Mouse (Mus musculus): ENCODE data around the gene Erfe. TPM values are rescaled to one million over a fixed set of nuclear protein-coding genes. Genes with fewer than 3 reads are reported as not detected.

The Erfe gene
- total RNA-seq, 2 experiments from 2014 or later = 0.44 to 0.85 TPM

GRCm38 (mm10) chr1:91369408-91369807 is 3.2 kb downstream of the Erfe start:
- intact Hi-C loops (cut with DNase I) = no loop called here
- DNase-seq (ENCODE audit: low spot score in 2 of 2) = no peak

- DNase-seq (ENCODE audit: low spot score in 2 of 2) = no peak
- intact Hi-C loops (cut with DNase I) = no loop called here
Observed at GRCm38 (mm10) chr1:91370055-91370454, 3.8 kb downstream of the Erfe start.

- DNase-seq (ENCODE audit: low spot score in 2 of 2) = no peak
- intact Hi-C loops (cut with DNase I) = no loop called here
Observed at GRCm38 (mm10) chr1:91373414-91373835, 7.2 kb downstream of the Erfe start.

GRCm38 (mm10) chr1:91380453-91381090 is 14.3 kb downstream of the Erfe start:
- intact Hi-C loops (cut with DNase I) = loop anchor here (10.0 kb wide), 1 partner anchor 206 kb away; the partner anchor contains the start of gene Ramp1
- DNase-seq (ENCODE audit: low spot score in 2 of 2) = peak; percentile 77 to 79

GRCm38 (mm10) chr1:91381091-91381471 is 14.9 kb downstream of the Erfe start:
- intact Hi-C loops (cut with DNase I) = loop anchor here (10.0 kb wide), 1 partner anchor 206 kb away; the partner anchor contains the start of gene Ramp1
- DNase-seq (ENCODE audit: low spot score in 2 of 2) = no peak

- no peak for DNase-seq (ENCODE audit: low spot score in 2 of 2)
- intact Hi-C loops (cut with DNase I) = no loop called here
Observed at GRCm38 (mm10) chr1:91390369-91390768, 24.1 kb downstream of the Erfe start.

GRCm38 (mm10) chr1:91397927-91398259 is 31.7 kb downstream of the Erfe start:
- intact Hi-C loops (cut with DNase I) = no loop called here
- DNase-seq (ENCODE audit: low spot score in 2 of 2) = no peak

- intact Hi-C loops (cut with DNase I) = loop anchor here (1.0 kb wide), 1 partner anchor 15 kb away; no protein-coding TSS in a partner anchor
- peak; percentile 77 to 84 for DNase-seq (ENCODE audit: low spot score in 2 of 2)
Observed at GRCm38 (mm10) chr1:91398260-91399062, 32.2 kb downstream of the Erfe start, which contains the start of gene Ilkap. Gene Ilkap, minus strand, starts transcription at chr1:91398815.

GRCm38 (mm10) chr1:91404976-91405375 is 38.7 kb downstream of the Erfe start:
- intact Hi-C loops (cut with DNase I) = no loop called here

GRCm38 (mm10) chr1:91405406-91406169 is 39.4 kb downstream of the Erfe start:
- DNase-seq (ENCODE audit: low spot score in 2 of 2) = no peak
- intact Hi-C loops (cut with DNase I) = no loop called here

More at GRCm38 (mm10) chr1:91404976-91405375, 38.7 kb downstream of the Erfe start:
- no peak for DNase-seq (ENCODE audit: low spot score in 2 of 2)

GRCm38 (mm10) chr1:91407819-91408218 is 41.6 kb downstream of the Erfe start:
- no peak for DNase-seq (ENCODE audit: low spot score in 2 of 2)
- intact Hi-C loops (cut with DNase I) = no loop called here

GRCm38 (mm10) chr1:91411631-91412285 is 45.5 kb downstream of the Erfe start:
- no peak for DNase-seq (ENCODE audit: low spot score in 2 of 2)
- intact Hi-C loops (cut with DNase I) = no loop called here

GRCm38 (mm10) chr1:91412286-91413029 is 46.2 kb downstream of the Erfe start:
- intact Hi-C loops (cut with DNase I) = loop anchor here (1.0 kb wide), 1 partner anchor 13 kb away; no protein-coding TSS in a partner anchor
- DNase-seq (ENCODE audit: low spot score in 2 of 2) = no peak

GRCm38 (mm10) chr1:91413030-91413506 is 46.8 kb downstream of the Erfe start:
- intact Hi-C loops (cut with DNase I) = loop anchor here (1.0 kb wide), 1 partner anchor 14 kb away; no protein-coding TSS in a partner anchor
- DNase-seq (ENCODE audit: low spot score in 2 of 2) = peak; percentile 92 to 96

- intact Hi-C loops (cut with DNase I) = loop anchor here (1.0 kb wide), 1 partner anchor 14 kb away; no protein-coding TSS in a partner anchor
- DNase-seq (ENCODE audit: low spot score in 2 of 2) = no peak
Observed at GRCm38 (mm10) chr1:91413536-91413897, 47.3 kb downstream of the Erfe start.

- intact Hi-C loops (cut with DNase I) = loop anchor here (1.0 kb wide), 1 partner anchor 15 kb away; no protein-coding TSS in a partner anchor
- DNase-seq (ENCODE audit: low spot score in 2 of 2) = peak in 1 of 2 experiments; percentile 49
Observed at GRCm38 (mm10) chr1:91413898-91414594, 47.8 kb downstream of the Erfe start, which contains the start of gene Hes6. Gene Hes6, minus strand, starts transcription at chr1:91414038.

- DNase-seq (ENCODE audit: low spot score in 2 of 2) = no peak
- intact Hi-C loops (cut with DNase I) = no loop called here
Observed at GRCm38 (mm10) chr1:91414903-91415302, 48.7 kb downstream of the Erfe start.

- intact Hi-C loops (cut with DNase I) = no loop called here
- no peak for DNase-seq (ENCODE audit: low spot score in 2 of 2)
Observed at GRCm38 (mm10) chr1:91415311-91415710, 49.1 kb downstream of the Erfe start.
